Mouse (Mus musculus): Measurements from ENCODE around the gene Atxn1. TPM values are rescaled to one million over a fixed set of nuclear protein-coding genes. Genes with fewer than 3 reads are reported as not detected.
A peak's percentile ranks its signal among the peaks of the same experiment; 100 is the strongest.

Atxn1 gene
- total and polyA plus RNA-seq, 3 experiments = 0.39 to 1.1 TPM; not detected in 1

- Histone ChIP-seq H3K36me3 (ENCODE audit: control insufficient read depth in 1 of 2, insufficient read depth in 2 of 2, low read length in 2 of 2) (peaks cover 0 to 2% of the 10 kb centered on the region in 2 experiments; a peak in 1 of 4 replicates), H3K9ac (ENCODE audit: control insufficient read depth, low read depth, low read length, poor library complexity, severe bottlenecking) (no peak overlapping the region), H3K79me2 (ENCODE audit: control insufficient read depth, insufficient read depth, low read length, poor library complexity) (no peaks in the 10 kb centered on the region), H3K4me1 (ENCODE audit: control insufficient read depth in 1 of 2, insufficient read depth in 2 of 2, low read length in 2 of 2) (peaks cover 3 to 4% of the 10 kb centered on the region in 2 experiments; a peak in 3 of 4 replicates), H3K4me3 (ENCODE audit: control insufficient read depth in 1 of 2, insufficient read depth in 1 of 2, low read depth in 2 of 2, low read length in 2 of 2) (peak overlapping the region; percentile 7 to 45; a peak in 2 of 4 replicates), H3K9me3 (replicated peaks; ENCODE audit: insufficient read depth, low read length) (no peaks in the 10 kb centered on the region), H3K27ac (ENCODE audit: control insufficient read depth, low read depth, low read length) (no peak overlapping the region), H3K27me3 (ENCODE audit: control insufficient read depth in 1 of 2, insufficient read depth in 2 of 2, low read length in 2 of 2) (no peaks in the 10 kb centered on the region)
- peak; percentile 56 for DNase-seq (ENCODE audit: low read depth, low spot score)
- TF ChIP-seq GABPA (IDR thresholded peaks at IDR 0.05; ENCODE audit: low read depth, low read length) = no peak
- TF ChIP-seq EP300 (IDR thresholded peaks at IDR 0.05; ENCODE audit: low read depth in 1 of 2, low read length in 2 of 2) = 0 out of 4 replicates have a peak, but pooled peaks of 1 of the 2 experiments have one; percentile 6
- peak; percentile 94 for TF ChIP-seq ZNF384 (IDR thresholded peaks at IDR 0.05; ENCODE audit: low read depth, low read length)
These were observed 42.3 kb downstream of the Atxn1 start for GRCm38 (mm10) chr13:45922467-45922866.

DNA sequence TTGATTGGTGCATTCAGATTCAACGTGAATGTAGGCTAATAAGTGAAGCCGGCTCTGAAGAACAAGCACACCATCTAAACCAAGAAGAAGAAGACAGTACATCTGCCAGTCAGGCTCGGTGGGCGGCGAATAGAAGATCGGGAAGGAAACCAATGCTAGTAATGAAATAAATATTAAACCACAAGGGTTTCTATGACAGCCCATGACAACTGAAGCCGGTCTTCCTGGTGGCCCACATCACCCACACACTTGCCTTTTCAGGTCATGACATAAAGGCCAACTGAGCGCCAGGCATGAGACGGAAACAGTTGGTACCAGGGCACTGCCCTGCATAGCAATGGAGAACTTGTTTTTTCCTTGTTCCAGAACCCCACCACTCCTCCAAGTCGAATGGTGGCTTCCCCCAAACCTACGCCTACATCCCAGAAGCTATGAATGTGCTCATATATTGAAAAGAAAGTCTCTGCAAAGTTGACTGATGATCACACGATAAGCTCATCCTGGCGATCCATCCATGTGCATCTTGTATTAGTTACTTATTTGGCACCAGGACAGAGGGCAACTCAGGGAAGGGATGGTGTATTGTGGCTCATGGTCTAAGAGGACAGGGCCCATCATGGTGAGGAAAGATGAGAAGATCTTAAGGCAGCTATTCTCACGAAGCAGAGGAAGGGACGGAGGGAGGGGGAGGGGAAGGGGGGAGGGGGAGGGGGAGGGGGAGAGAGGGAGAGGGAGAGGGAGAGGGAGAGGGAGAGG lies 45.7 kb downstream of the Atxn1 start:
- Histone ChIP-seq H3K27ac (ENCODE audit: control insufficient read depth, low read depth, low read length) (no peak overlapping the region), H3K36me3 (ENCODE audit: control insufficient read depth in 1 of 2, insufficient read depth in 2 of 2, low read length in 2 of 2) (peaks cover 0 to 4% of the 10 kb centered on the region in 2 experiments; a peak in 1 of 4 replicates), H3K9ac (ENCODE audit: control insufficient read depth, low read depth, low read length, poor library complexity, severe bottlenecking) (no peak overlapping the region), H3K9me3 (replicated peaks; ENCODE audit: insufficient read depth, low read length) (no peaks in the 10 kb centered on the region), H3K79me2 (ENCODE audit: control insufficient read depth, insufficient read depth, low read length, poor library complexity) (no peaks in the 10 kb centered on the region), H3K4me1 (ENCODE audit: control insufficient read depth in 1 of 2, insufficient read depth in 2 of 2, low read length in 2 of 2) (peaks cover 4 to 8% of the 10 kb centered on the region in 2 experiments), H3K27me3 (ENCODE audit: control insufficient read depth in 1 of 2, insufficient read depth in 2 of 2, low read length in 2 of 2) (no peaks in the 10 kb centered on the region), H3K4me3 (ENCODE audit: control insufficient read depth in 1 of 2, insufficient read depth in 1 of 2, low read depth in 2 of 2, low read length in 2 of 2) (no peak overlapping the region)
- no peak for DNase-seq (ENCODE audit: low read depth, low spot score)
- TF ChIP-seq KAT2A (conservative IDR thresholded peaks at IDR 0.05; ENCODE audit: low read depth, low read length) = no peak
- TF ChIP-seq TAL1 (IDR thresholded peaks at IDR 0.05; ENCODE audit: low read length) = no peak
- TF ChIP-seq EP300 (IDR thresholded peaks at IDR 0.05; ENCODE audit: low read depth in 1 of 2, low read length in 2 of 2) = no peak
- TF ChIP-seq CHD1 (IDR thresholded peaks at IDR 0.05; ENCODE audit: low read depth, low read length) = no peak
- TF ChIP-seq TCF12 (IDR thresholded peaks at IDR 0.05; ENCODE audit: low read depth, low read length) = no peak
- no peak for TF ChIP-seq NRF1 (IDR thresholded peaks at IDR 0.05; ENCODE audit: insufficient read depth, low read depth, low read length, poor library complexity, severe bottlenecking)
- no peak for TF ChIP-seq ZKSCAN1 (IDR thresholded peaks at IDR 0.05; ENCODE audit: low read depth, low read length)
- no peak for TF ChIP-seq MYC (IDR thresholded peaks at IDR 0.05; ENCODE audit: low read depth, low read length)
- TF ChIP-seq BHLHE40 (IDR thresholded peaks at IDR 0.05; ENCODE audit: borderline replicate concordance, low read depth, low read length) = no peak
- TF ChIP-seq TBP (IDR thresholded peaks at IDR 0.05; ENCODE audit: low read depth, low read length) = no peak

- H3K4me1 ChIP-seq (ENCODE audit: control insufficient read depth in 1 of 2, insufficient read depth in 2 of 2, low read length in 2 of 2) = peaks cover 4 to 8% of the 10 kb centered on the region in 2 experiments
- TF ChIP-seq ZC3H11A (IDR thresholded peaks at IDR 0.05; ENCODE audit: low read depth, low read length) (no peak), TBP (IDR thresholded peaks at IDR 0.05; ENCODE audit: low read depth, low read length) (no peak), MYC (IDR thresholded peaks at IDR 0.05; ENCODE audit: low read depth, low read length) (no peak), UBTF (IDR thresholded peaks at IDR 0.05; ENCODE audit: borderline replicate concordance, insufficient read depth, low read depth, low read length) (no peak), CHD2 (IDR thresholded peaks at IDR 0.05; ENCODE audit: low read length) (no peak), ZNF384 (IDR thresholded peaks at IDR 0.05; ENCODE audit: low read depth, low read length) (no peak), MXI1 (IDR thresholded peaks at IDR 0.05; ENCODE audit: low read depth, low read length) (no peak), CTCF (IDR thresholded peaks at IDR 0.05 in 2 of 3, conservative IDR thresholded peaks at IDR 0.05 in 1 of 3; ENCODE audit: control insufficient read depth in 1 of 3, insufficient read depth in 1 of 3, low read depth in 2 of 3, low read length in 3 of 3, poor library complexity in 1 of 3, severe bottlenecking in 1 of 3) (no peak), SIN3A (IDR thresholded peaks at IDR 0.05; ENCODE audit: low read length) (no peak), GATA1 (IDR thresholded peaks at IDR 0.05; ENCODE audit: low read depth, low read length) (no peak), USF1 (IDR thresholded peaks at IDR 0.05; ENCODE audit: low read depth, low read length) (no peak), MAX (IDR thresholded peaks at IDR 0.05; ENCODE audit: low read length) (no peak), ZMIZ1 (IDR thresholded peaks at IDR 0.05; ENCODE audit: low read depth, low read length) (no peak), POLR2AphosphoS2 (IDR thresholded peaks at IDR 0.05; ENCODE audit: low read length) (no peak), EP300 (IDR thresholded peaks at IDR 0.05; ENCODE audit: low read depth in 1 of 2, low read length in 2 of 2) (no peak), SMC3 (IDR thresholded peaks at IDR 0.05; ENCODE audit: low read depth, low read length) (no peak), ETS1 (IDR thresholded peaks at IDR 0.05; ENCODE audit: low read depth, low read length) (no peak)
These were observed 46.8 kb downstream of the Atxn1 start for GRCm38 (mm10) chr13:45918006-45918380.

More at GRCm38 (mm10) chr13:45918006-45918380, 46.8 kb downstream of the Atxn1 start:
- Histone ChIP-seq H3K4me3 (ENCODE audit: control insufficient read depth in 1 of 2, insufficient read depth in 1 of 2, low read depth in 2 of 2, low read length in 2 of 2) (no peak overlapping the region), H3K36me3 (ENCODE audit: control insufficient read depth in 1 of 2, insufficient read depth in 2 of 2, low read length in 2 of 2) (peaks cover 0 to 4% of the 10 kb centered on the region in 2 experiments; a peak in 1 of 4 replicates), H3K9ac (ENCODE audit: control insufficient read depth, low read depth, low read length, poor library complexity, severe bottlenecking) (no peak overlapping the region), H3K9me3 (replicated peaks; ENCODE audit: insufficient read depth, low read length) (no peaks in the 10 kb centered on the region), H3K79me2 (ENCODE audit: control insufficient read depth, insufficient read depth, low read length, poor library complexity) (no peaks in the 10 kb centered on the region), H3K27me3 (ENCODE audit: control insufficient read depth in 1 of 2, insufficient read depth in 2 of 2, low read length in 2 of 2) (no peaks in the 10 kb centered on the region), H3K27ac (ENCODE audit: control insufficient read depth, low read depth, low read length) (no peak overlapping the region)
- DNase-seq (ENCODE audit: low read depth, low spot score) = no peak
